Mouse (Mus musculus): ENCODE data around the gene 4930451I11Rik. TPM values are rescaled to one million over a fixed set of nuclear protein-coding genes. Genes with fewer than 3 reads are reported as not detected.
A peak's percentile ranks its signal among the peaks of the same experiment; 100 is the strongest.

The 4930451I11Rik gene
- polyA plus RNA-seq, 1 experiment = not detected

- H3K4me3 ChIP-seq (replicated peaks) = no peak overlapping the region
- peaks cover 44% of the 10 kb centered on the region for H3K27me3 ChIP-seq (ENCODE audit: control insufficient read depth)
- H3K9me3 ChIP-seq (ENCODE audit: control insufficient read depth, low read length) = peaks cover 6% of the 10 kb centered on the region
- no peaks in the 10 kb centered on the region for H3K36me3 ChIP-seq (ENCODE audit: control insufficient read depth)
- TF ChIP-seq TAL1 (IDR thresholded peaks at IDR 0.05; ENCODE audit: low read length) = no peak
- TF ChIP-seq GATA1 (IDR thresholded peaks at IDR 0.05; ENCODE audit: low read length) = no peak
- H3K4me1 ChIP-seq (ENCODE audit: control insufficient read depth) = peaks cover 5% of the 10 kb centered on the region
Observed at GRCm38 (mm10) chr7:126823202-126823711, 8.2 kb downstream of the 4930451I11Rik start.

DNA sequence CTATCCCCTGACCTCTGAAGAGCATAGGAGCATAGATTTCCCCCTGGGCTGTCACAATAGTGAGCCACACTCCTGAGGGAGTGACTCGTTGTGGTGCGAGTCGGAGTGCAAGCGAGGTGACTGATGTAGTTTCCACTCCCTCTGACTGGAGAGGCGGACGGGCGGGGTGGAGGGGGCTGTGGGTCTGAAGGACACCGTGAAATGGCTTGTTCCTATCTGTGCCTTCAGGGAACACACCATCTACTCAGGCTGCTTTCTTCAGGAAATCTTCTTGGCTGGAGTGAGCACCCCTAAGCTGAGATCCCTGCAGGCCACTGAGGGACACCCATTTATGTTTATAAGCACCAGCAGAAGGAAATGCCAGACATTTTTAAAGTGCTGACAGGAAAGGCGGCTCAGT, 8.7 kb downstream of the 4930451I11Rik start:
- H3K9me3 ChIP-seq (ENCODE audit: control insufficient read depth, low read length) = peaks cover 6% of the 10 kb centered on the region
- no peak for TF ChIP-seq GATA1 (IDR thresholded peaks at IDR 0.05; ENCODE audit: low read length)
- no peak for TF ChIP-seq TAL1 (IDR thresholded peaks at IDR 0.05; ENCODE audit: low read length)
- no peaks in the 10 kb centered on the region for H3K36me3 ChIP-seq (ENCODE audit: control insufficient read depth)
- no peak overlapping the region for H3K4me3 ChIP-seq (replicated peaks)
- peaks cover 44% of the 10 kb centered on the region for H3K27me3 ChIP-seq (ENCODE audit: control insufficient read depth)
- peaks cover 5% of the 10 kb centered on the region for H3K4me1 ChIP-seq (ENCODE audit: control insufficient read depth)

DNA sequence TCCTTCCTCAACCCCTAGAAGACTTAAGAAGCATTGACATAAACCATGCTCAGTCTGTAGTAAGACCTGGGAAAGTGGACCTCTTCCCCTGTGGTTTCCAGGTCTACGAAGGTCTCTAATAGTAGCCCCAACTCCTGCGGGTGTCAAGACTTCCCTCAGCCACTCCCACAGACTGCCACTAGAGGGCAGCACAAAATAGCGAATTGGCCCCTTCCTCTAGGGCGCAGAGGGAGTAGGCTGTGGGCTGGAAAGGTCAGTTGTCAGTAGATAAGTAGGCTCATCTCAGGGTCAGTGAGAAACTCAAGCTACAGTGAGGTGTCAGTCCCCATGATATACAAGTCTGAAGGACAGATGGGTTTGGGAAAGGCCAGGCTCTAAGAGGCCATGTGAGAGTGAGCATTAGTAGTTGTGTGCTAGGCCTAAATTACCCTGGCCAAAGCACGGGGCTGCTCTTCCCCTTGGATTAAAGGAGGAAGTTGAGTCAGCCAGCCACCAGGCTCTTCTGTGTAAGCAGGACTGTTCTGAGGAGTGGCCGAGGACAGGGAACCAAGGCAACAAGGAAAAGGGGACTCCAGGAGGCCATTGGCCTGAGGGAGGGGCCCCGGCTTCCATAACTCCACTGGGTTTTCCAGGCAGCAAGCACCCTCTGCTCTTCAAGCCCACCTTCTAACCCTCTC, 9.5 kb downstream of the 4930451I11Rik start:
- TF ChIP-seq TAL1 (IDR thresholded peaks at IDR 0.05; ENCODE audit: low read length) (no peak), GATA1 (IDR thresholded peaks at IDR 0.05; ENCODE audit: low read length) (no peak)
- Histone ChIP-seq H3K27me3 (ENCODE audit: control insufficient read depth) (peaks cover 42% of the 10 kb centered on the region), H3K9me3 (ENCODE audit: control insufficient read depth, low read length) (peaks cover 6% of the 10 kb centered on the region)

DNA sequence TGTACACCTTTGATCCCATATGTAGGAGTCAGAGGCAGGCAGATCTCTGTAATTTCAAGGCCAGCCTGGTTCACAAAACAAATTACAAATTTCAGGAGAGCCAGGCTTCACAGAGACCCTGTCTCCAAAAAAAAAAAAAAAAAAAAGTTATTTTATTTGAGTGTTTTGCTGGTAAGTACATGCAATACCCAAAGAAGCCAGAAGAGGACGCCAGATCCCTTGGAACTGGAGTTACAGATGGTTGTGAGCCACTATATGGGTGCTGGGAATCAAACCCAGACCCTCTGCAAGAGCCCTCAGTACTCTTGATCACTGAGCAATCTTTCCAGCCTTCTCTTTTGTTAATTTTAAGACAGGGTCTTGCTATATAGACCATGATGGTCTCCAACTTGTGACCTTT, 12.6 kb downstream of the 4930451I11Rik start:
- peaks cover 6% of the 10 kb centered on the region for H3K9me3 ChIP-seq (ENCODE audit: control insufficient read depth, low read length)
- TF ChIP-seq GATA1 (IDR thresholded peaks at IDR 0.05; ENCODE audit: low read length) (no peak), TAL1 (IDR thresholded peaks at IDR 0.05; ENCODE audit: low read length) (no peak)
- peaks cover 5% of the 10 kb centered on the region for H3K4me1 ChIP-seq (ENCODE audit: control insufficient read depth)
- no peak overlapping the region for H3K4me3 ChIP-seq (replicated peaks)
- H3K27me3 ChIP-seq (ENCODE audit: control insufficient read depth) = peaks cover 24% of the 10 kb centered on the region
- H3K36me3 ChIP-seq (ENCODE audit: control insufficient read depth) = no peaks in the 10 kb centered on the region

More for the DNA sequence above, 9.5 kb downstream of the 4930451I11Rik start:
- H3K4me3 ChIP-seq (replicated peaks) = no peak overlapping the region
- peaks cover 5% of the 10 kb centered on the region for H3K4me1 ChIP-seq (ENCODE audit: control insufficient read depth)
- no peaks in the 10 kb centered on the region for H3K36me3 ChIP-seq (ENCODE audit: control insufficient read depth)

- Histone ChIP-seq H3K27me3 (ENCODE audit: control insufficient read depth) (peaks cover 13% of the 10 kb centered on the region), H3K4me1 (ENCODE audit: control insufficient read depth) (peaks cover 5% of the 10 kb centered on the region), H3K9me3 (ENCODE audit: control insufficient read depth, low read length) (peaks cover 6% of the 10 kb centered on the region), H3K4me3 (replicated peaks) (no peak overlapping the region), H3K36me3 (ENCODE audit: control insufficient read depth) (no peaks in the 10 kb centered on the region)
- TF ChIP-seq GATA1 (IDR thresholded peaks at IDR 0.05; ENCODE audit: low read length) (no peak), TAL1 (IDR thresholded peaks at IDR 0.05; ENCODE audit: low read length) (no peak)
Observed at GRCm38 (mm10) chr7:126817595-126817994, 13.8 kb downstream of the 4930451I11Rik start.

GRCm38 (mm10) chr7:126816494-126816893, 14.9 kb downstream of the 4930451I11Rik start:
- Histone ChIP-seq H3K27me3 (ENCODE audit: control insufficient read depth) (peaks cover 6% of the 10 kb centered on the region; the same call in 1 of the 2 replicates), H3K9me3 (ENCODE audit: control insufficient read depth, low read length) (peaks cover 6% of the 10 kb centered on the region), H3K36me3 (ENCODE audit: control insufficient read depth) (no peaks in the 10 kb centered on the region), H3K4me3 (replicated peaks) (no peak overlapping the region), H3K4me1 (ENCODE audit: control insufficient read depth) (no peaks in the 10 kb centered on the region; the same call in none of the 2 replicates)
- TF ChIP-seq GATA1 (IDR thresholded peaks at IDR 0.05; ENCODE audit: low read length) (no peak), TAL1 (IDR thresholded peaks at IDR 0.05; ENCODE audit: low read length) (no peak)

GRCm38 (mm10) chr7:126815726-126816222, 15.7 kb downstream of the 4930451I11Rik start:
- H3K4me1 ChIP-seq (ENCODE audit: control insufficient read depth) = no peaks in the 10 kb centered on the region; the same call in none of the 2 replicates
- TF ChIP-seq TAL1 (IDR thresholded peaks at IDR 0.05; ENCODE audit: low read length) (no peak), GATA1 (IDR thresholded peaks at IDR 0.05; ENCODE audit: low read length) (no peak)
- H3K27me3 ChIP-seq (ENCODE audit: control insufficient read depth) = peaks cover 6% of the 10 kb centered on the region; the same call in 1 of the 2 replicates
- H3K36me3 ChIP-seq (ENCODE audit: control insufficient read depth) = no peaks in the 10 kb centered on the region
- no peak overlapping the region for H3K4me3 ChIP-seq (replicated peaks)
- peaks cover 6% of the 10 kb centered on the region for H3K9me3 ChIP-seq (ENCODE audit: control insufficient read depth, low read length)

GRCm38 (mm10) chr7:126809723-126810369, 21.6 kb downstream of the 4930451I11Rik start:
- Histone ChIP-seq H3K9me3 (ENCODE audit: control insufficient read depth, low read length) (no peaks in the 10 kb centered on the region), H3K4me3 (replicated peaks) (peak overlapping the region; percentile 69), H3K36me3 (ENCODE audit: control insufficient read depth) (peaks cover 7% of the 10 kb centered on the region), H3K27me3 (ENCODE audit: control insufficient read depth) (peaks cover 6% of the 10 kb centered on the region; the same call in 1 of the 2 replicates), H3K4me1 (ENCODE audit: control insufficient read depth) (peaks cover 37% of the 10 kb centered on the region)
- TF ChIP-seq TAL1 (IDR thresholded peaks at IDR 0.05; ENCODE audit: low read length) (no peak), GATA1 (IDR thresholded peaks at IDR 0.05; ENCODE audit: low read length) (no peak)
